Mouse (Mus musculus): ENCODE results near the gene Acrv1. TPM values are rescaled to one million over a fixed set of nuclear protein-coding genes. Genes with fewer than 3 reads are reported as not detected.

Acrv1 gene
- polyA plus RNA-seq, 1 experiment from 2014 or later = not detected

Other genes starting within 250 kb of the Acrv1 start
- not detected in 2 replicates for gene Gm9513, start 217.6 kb upstream of the Acrv1 start, polyA plus RNA-seq (2016; fragmentation: Nextera tagmentation; extraction: Ambion mirVana)
- gene Gm5615, start 151.3 kb upstream of the Acrv1 start, polyA plus RNA-seq (2016; fragmentation: Nextera tagmentation; extraction: Ambion mirVana) = not detected in 2 replicates
- not detected in 2 replicates for gene Gm17689, start 110.6 kb upstream of the Acrv1 start, polyA plus RNA-seq (2016; fragmentation: Nextera tagmentation; extraction: Ambion mirVana)
- not detected in 2 replicates for gene A630095E13Rik, start 49.8 kb upstream of the Acrv1 start, polyA plus RNA-seq (2016; fragmentation: Nextera tagmentation; extraction: Ambion mirVana)
- 29.4 and 31.5 TPM in 2 replicates for gene Chek1, start 33.8 kb downstream of the Acrv1 start, polyA plus RNA-seq (2016; fragmentation: Nextera tagmentation; extraction: Ambion mirVana)
- gene Stt3a, start 74.5 kb downstream of the Acrv1 start, polyA plus RNA-seq (2016; fragmentation: Nextera tagmentation; extraction: Ambion mirVana) = 218 and 227 TPM in 2 replicates
- 41.9 and 42.7 TPM in 2 replicates for gene Ei24, start 104.2 kb downstream of the Acrv1 start, polyA plus RNA-seq (2016; fragmentation: Nextera tagmentation; extraction: Ambion mirVana)
- gene Fez1, start 128.6 kb downstream of the Acrv1 start, polyA plus RNA-seq (2016; fragmentation: Nextera tagmentation; extraction: Ambion mirVana) = 0.82 and 0.99 TPM in 2 replicates